Mouse (Mus musculus) embryonic facial prominence, embryonic 13.5 days (tissue): ENCODE results near the gene Wdr62. TPM values are rescaled to one million over a fixed set of nuclear protein-coding genes. Genes with fewer than 3 reads are reported as not detected.
A peak's percentile ranks its signal among the peaks of the same experiment; 100 is the strongest.

ENCODE experiments used
- ATAC-seq: fragments of 200-750 bp; cut with Nextera tagmentation; 2 replicates; pipeline ENCODE4 v1.8.0; 2017; ENCODE audit warnings: low read depth; ENCODE audit not compliant: insufficient number of reproducible peaks, insufficient read depth, low FRiP score, low TSS enrichment
- H3K27ac ChIP-seq: fragments of 300-500 bp; sonication (generic); 2 replicates; pipeline ENCODE4 v1.5.1; 2015; ENCODE audit warnings: moderate library complexity, mild to moderate bottlenecking, inconsistent platforms
- H3K27me3 ChIP-seq: fragments of 300-500 bp; sonication (generic); 2 replicates; pipeline ENCODE4 v1.6.1; 2015; ENCODE audit warnings: mild to moderate bottlenecking, inconsistent platforms
- H3K36me3 ChIP-seq: fragments of 300-500 bp; sonication (generic); 2 replicates; pipeline ENCODE4 v1.6.1; 2015; ENCODE audit warnings: mild to moderate bottlenecking, inconsistent platforms
- H3K4me1 ChIP-seq: fragments of 300-500 bp; sonication (generic); 2 replicates; pipeline ENCODE4 v1.6.1; 2015; ENCODE audit warnings: inconsistent platforms
- H3K4me2 ChIP-seq: fragments of 300-500 bp; sonication (generic); 2 replicates; pipeline ENCODE4 v1.6.1; 2015; ENCODE audit warnings: moderate library complexity, mild to moderate bottlenecking, inconsistent platforms
- H3K4me3 ChIP-seq: fragments of 300-500 bp; sonication (generic); 2 replicates; pipeline ENCODE4 v1.5.1; 2015; ENCODE audit warnings: mild to moderate bottlenecking, inconsistent platforms
- H3K9ac ChIP-seq: fragments of 300-500 bp; sonication (generic); 2 replicates; pipeline ENCODE4 v1.6.1; 2015; ENCODE audit warnings: mild to moderate bottlenecking, inconsistent platforms
- H3K9me3 ChIP-seq: fragments of 300-500 bp; sonication (generic); 2 replicates; pipeline ENCODE4 v1.6.1; 2016; ENCODE audit warnings: inconsistent platforms
- WGBS: fragments of 180-500 bp; shearing (Covaris S2); methylation state at CpG from one replicate; pipeline ENCODE4 v1.1.7; 2015; ENCODE audit warnings: mixed read lengths; 5-methylcytosine and 5-hydroxymethylcytosine counted together
- polyA plus RNA-seq: library from polyadenylated mRNA; unstranded; fragments of >200 nt; fragmentation: Nextera tagmentation; extraction: Ambion mirVana; gene quantifications from 2 replicates; pipeline ENCODE4 v1.2.1, GENCODE M21; 2015

The Wdr62 gene
- polyA plus RNA-seq, 1 experiment from 2014 or later = 6.4 TPM

GRCm38 (mm10) chr7:30198481-30198971, 81.7 kb downstream of the Wdr62 start, which contains the start of gene Capns1:
Gene Capns1 (minus strand): TSS chr7:30198811.
- ATAC-seq = no peak
- H3K9ac ChIP-seq = 0 out of 2 replicates have a peak within 1 kb of the TSS, but pooled peaks have one; percentile 0
- H3K27ac ChIP-seq = no peak within 1 kb of the TSS
- 4% methylated on average over 8 of the region's 8 CpGs for WGBS
- H3K4me3 ChIP-seq = peak within 1 kb of the TSS; percentile 11
- peak within 1 kb of the TSS; percentile 39 for H3K4me2 ChIP-seq
- H3K9me3 ChIP-seq = no peaks in the 10 kb centered on the region
- H3K4me1 ChIP-seq = peaks cover 10% of the 10 kb centered on the region
- H3K27me3 ChIP-seq = no peaks in the 10 kb centered on the region
- H3K36me3 ChIP-seq = no peaks in the 10 kb centered on the region

- Histone ChIP-seq H3K27me3 (no peaks in the 10 kb centered on the region), H3K9me3 (no peaks in the 10 kb centered on the region), H3K4me3 (no peak overlapping the region), H3K27ac (no peak overlapping the region), H3K4me1 (peaks cover 19% of the 10 kb centered on the region), H3K4me2 (no peak overlapping the region), H3K9ac (0 out of 2 replicates have a peak overlapping the region, but pooled peaks have one; percentile 21), H3K36me3 (0 out of 2 replicates have a peak, but pooled peaks cover 1% of the 10 kb centered on the region)
- no peak for ATAC-seq
- 65% methylated on average over 5 of the region's 5 CpGs for WGBS
Measured at GRCm38 (mm10) chr7:30197592-30198129, 82.6 kb downstream of the Wdr62 start.

DNA sequence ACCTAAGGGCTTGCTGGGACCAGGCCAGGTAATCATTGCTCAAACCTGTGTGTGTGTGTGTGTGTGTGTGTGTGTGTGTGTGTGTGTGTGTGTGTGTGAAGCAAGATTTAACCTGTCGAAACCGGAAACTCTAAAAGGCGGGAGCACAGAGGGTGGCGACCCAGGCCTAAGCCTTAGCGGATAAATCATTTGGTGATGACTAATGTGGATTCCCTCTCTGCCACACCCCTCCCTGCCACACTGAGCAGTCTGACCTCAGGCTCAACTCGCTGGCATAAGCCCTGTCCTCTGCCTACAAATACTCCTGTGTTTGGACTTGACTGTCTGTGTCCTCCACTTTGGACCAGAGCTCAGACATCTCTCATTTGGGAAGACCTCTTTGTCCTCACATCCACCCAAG, 84.0 kb downstream of the Wdr62 start:
- H3K27me3 ChIP-seq = no peaks in the 10 kb centered on the region
- no peak for ATAC-seq

GRCm38 (mm10) chr7:30195461-30195860, 84.8 kb downstream of the Wdr62 start:
- H3K4me3 ChIP-seq = peak overlapping the region; percentile 81; the same call in 1 of the 2 replicates
- peaks cover 23% of the 10 kb centered on the region for H3K36me3 ChIP-seq
- no peak overlapping the region for H3K27ac ChIP-seq
- H3K4me1 ChIP-seq = peaks cover 21% of the 10 kb centered on the region
- H3K4me2 ChIP-seq = peak overlapping the region; percentile 80
- no peak for ATAC-seq
- no peaks in the 10 kb centered on the region for H3K9me3 ChIP-seq
- H3K9ac ChIP-seq = no peak overlapping the region
- WGBS = 69% methylated on average over 6 of the region's 6 CpGs
- H3K27me3 ChIP-seq = no peaks in the 10 kb centered on the region

More for the DNA sequence above, 84.0 kb downstream of the Wdr62 start:
- H3K36me3 ChIP-seq = peaks cover 16% of the 10 kb centered on the region
- WGBS = 74% methylated on average over 6 of the region's 6 CpGs
- H3K4me1 ChIP-seq = peaks cover 21% of the 10 kb centered on the region
- no peak overlapping the region for H3K9ac ChIP-seq
- no peak overlapping the region for H3K27ac ChIP-seq
- H3K4me3 ChIP-seq = no peak overlapping the region
- no peak overlapping the region for H3K4me2 ChIP-seq
- no peaks in the 10 kb centered on the region for H3K9me3 ChIP-seq

- Histone ChIP-seq H3K4me2 (peak overlapping the region; percentile 80), H3K9ac (peak overlapping the region; percentile 84), H3K4me3 (peak overlapping the region; percentile 81), H3K27me3 (no peaks in the 10 kb centered on the region), H3K4me1 (peaks cover 21% of the 10 kb centered on the region), H3K9me3 (no peaks in the 10 kb centered on the region), H3K27ac (peak overlapping the region; percentile 90), H3K36me3 (peaks cover 29% of the 10 kb centered on the region)
- peak; percentile 76 for ATAC-seq
- under 1% methylated on average over 28 of the region's 28 CpGs for WGBS
Measured at GRCm38 (mm10) chr7:30194884-30195283, 85.3 kb downstream of the Wdr62 start.

- no peak for ATAC-seq
- H3K27me3 ChIP-seq = no peaks in the 10 kb centered on the region
Measured at GRCm38 (mm10) chr7:30194101-30194831, 86.0 kb downstream of the Wdr62 start.

GRCm38 (mm10) chr7:30193581-30194100, 86.6 kb downstream of the Wdr62 start:
- peaks cover 21% of the 10 kb centered on the region for H3K4me1 ChIP-seq
- H3K9ac ChIP-seq = peak overlapping the region; percentile 84
- H3K4me3 ChIP-seq = peak overlapping the region; percentile 81
- peak overlapping the region; percentile 80 for H3K4me2 ChIP-seq
- no peaks in the 10 kb centered on the region for H3K27me3 ChIP-seq
- peak; percentile 33; the same call in 1 of the 2 replicates for ATAC-seq
- 1% methylated on average over 23 of the region's 26 CpGs for WGBS
- H3K9me3 ChIP-seq = no peaks in the 10 kb centered on the region
- H3K36me3 ChIP-seq = peaks cover 37% of the 10 kb centered on the region
- peak overlapping the region; percentile 90 for H3K27ac ChIP-seq

More at GRCm38 (mm10) chr7:30194101-30194831, 86.0 kb downstream of the Wdr62 start:
- Histone ChIP-seq H3K4me3 (peak overlapping the region; percentile 81), H3K4me2 (peak overlapping the region; percentile 80), H3K4me1 (peaks cover 21% of the 10 kb centered on the region), H3K9me3 (no peaks in the 10 kb centered on the region), H3K27ac (peak overlapping the region; percentile 90), H3K9ac (peak overlapping the region; percentile 84), H3K36me3 (peaks cover 31% of the 10 kb centered on the region)
- WGBS = under 1% methylated on average over 26 of the region's 26 CpGs

GRCm38 (mm10) chr7:30193013-30193412, 87.2 kb downstream of the Wdr62 start:
- ATAC-seq = 0 out of 2 replicates have a peak, but pooled peaks have one; percentile 38
- peaks cover 43% of the 10 kb centered on the region for H3K36me3 ChIP-seq
- H3K4me3 ChIP-seq = peak overlapping the region; percentile 81
- no peaks in the 10 kb centered on the region for H3K27me3 ChIP-seq
- peaks cover 21% of the 10 kb centered on the region for H3K4me1 ChIP-seq
- peak overlapping the region; percentile 90 for H3K27ac ChIP-seq
- H3K9ac ChIP-seq = peak overlapping the region; percentile 84
- no peaks in the 10 kb centered on the region for H3K9me3 ChIP-seq
- peak overlapping the region; percentile 80 for H3K4me2 ChIP-seq
- 20% methylated on average over 9 of the region's 9 CpGs for WGBS

- Histone ChIP-seq H3K4me3 (0 out of 2 replicates have a peak overlapping the region, but pooled peaks have one; percentile 81), H3K9ac (no peak overlapping the region), H3K27me3 (no peaks in the 10 kb centered on the region), H3K4me1 (peaks cover 21% of the 10 kb centered on the region), H3K27ac (no peak overlapping the region), H3K9me3 (no peaks in the 10 kb centered on the region), H3K36me3 (peaks cover 53% of the 10 kb centered on the region), H3K4me2 (peak overlapping the region; percentile 80)
- no peak for ATAC-seq
- WGBS = 88% methylated on average over 12 of the region's 12 CpGs
Measured at GRCm38 (mm10) chr7:30192088-30192487, 88.1 kb downstream of the Wdr62 start.
